Mouse (Mus musculus) ES-E14 (cell line): ENCODE measurements around the gene Marc1. TPM values are rescaled to one million over a fixed set of nuclear protein-coding genes. Genes with fewer than 3 reads are reported as not detected.

Experiments used
- DNase-seq: peaks from one replicate; pipeline ENCODE4 v3.0.0-alpha.2; 2013; ENCODE audit warnings: low read depth, low spot score
- H3K27ac ChIP-seq: 2 replicates; pipeline ENCODE4 v1.5.1; 2012; ENCODE audit warnings: low read depth, mild to moderate bottlenecking, low read length, moderate library complexity, mixed read lengths; ENCODE audit not compliant: poor library complexity, insufficient read depth, severe bottlenecking
- H3K36me3 ChIP-seq: 2 replicates; pipeline ENCODE4 v1.6.1; 2012; ENCODE audit warnings: mild to moderate bottlenecking, low read length, moderate library complexity, mixed read lengths; ENCODE audit not compliant: control insufficient read depth, poor library complexity, insufficient read depth, severe bottlenecking
- H3K4me1 ChIP-seq, 2 experiments: fragments of 150-350 bp in 1 of 2; sonication (generic) in 1 of 2; 2 replicates each; pipeline ENCODE4 v1.6.1; 2012; ENCODE audit warnings: low read length in 2 of 2, mild to moderate bottlenecking in 1 of 2, mixed read lengths in 1 of 2; ENCODE audit not compliant: control insufficient read depth in 2 of 2, insufficient read depth in 2 of 2, poor library complexity in 1 of 2
- H3K4me3 ChIP-seq, 2 experiments: fragments of 150-350 bp in 1 of 2; sonication (generic) in 1 of 2; 2 replicates each; pipeline ENCODE4 v1.5.1; 2012; ENCODE audit warnings: low read length in 2 of 2, low read depth in 1 of 2, mild to moderate bottlenecking in 1 of 2, mixed read lengths in 1 of 2; ENCODE audit not compliant: insufficient read depth in 1 of 2, poor library complexity in 1 of 2, severe bottlenecking in 1 of 2
- H3K9ac ChIP-seq: 2 replicates; pipeline ENCODE4 v1.6.1; 2012; ENCODE audit warnings: low read depth, mild to moderate bottlenecking, low read length, mixed read lengths; ENCODE audit not compliant: poor library complexity, insufficient read depth, severe bottlenecking
- H3K9me3 ChIP-seq: fragments of 150-350 bp; sonication (generic); 2 replicates; pipeline ENCODE4 v1.6.1; 2012; ENCODE audit warnings: low read depth, mild to moderate bottlenecking, low read length; ENCODE audit not compliant: control insufficient read depth, insufficient read depth
- CHD2 ChIP-seq: IDR thresholded peaks from 2 replicates; pipeline ENCODE4 v1.6.1; 2014; ENCODE audit warnings: mild to moderate bottlenecking, low read depth, low read length, inconsistent platforms
- HCFC1 ChIP-seq: IDR thresholded peaks from 2 replicates; pipeline ENCODE4 v1.6.1; 2012; ENCODE audit warnings: low read length, inconsistent platforms, borderline replicate concordance; ENCODE audit not compliant: insufficient read depth
- MAFK ChIP-seq: IDR thresholded peaks from 2 replicates; pipeline ENCODE4 v1.6.1; 2014; ENCODE audit warnings: mild to moderate bottlenecking, low read depth, low read length, inconsistent platforms; ENCODE audit not compliant: insufficient read depth
- ZC3H11A ChIP-seq: IDR thresholded peaks from 2 replicates; pipeline ENCODE4 v1.6.1; 2012; ENCODE audit warnings: low read depth, mild to moderate bottlenecking, inconsistent platforms, low read length, borderline replicate concordance
- ZNF384 ChIP-seq: IDR thresholded peaks from 2 replicates; pipeline ENCODE4 v1.6.1; 2012; ENCODE audit warnings: low read depth, low read length, inconsistent platforms
- in situ Hi-C, 2 experiments: fragments of 600-800 bp; cut with MboI; formaldehyde crosslinking; loops; one replicate each; pipeline ENCODE4 v1.15.1; 2025; ENCODE audit warnings: low sequenced_read_pairs in 2 of 2, inconsistent platforms in 1 of 2; ENCODE audit not compliant: unreplicated experiment in 2 of 2
- total RNA-seq: library from RNA; depleted of rRNA; stranded (reverse); fragments of 300-350 nt; gene quantifications from 2 replicates; pipeline ENCODE4 v1.2.3, GENCODE M21; 2012

The Marc1 gene
- total RNA-seq, 1 experiment = 0.18 TPM

GRCm38 (mm10) chr1:184837649-184838048 is 26.5 kb upstream of the Marc1 start:
- no peak for DNase-seq
- Histone ChIP-seq H3K4me3 (no peak overlapping the region), H3K9ac (no peak overlapping the region), H3K27ac (no peak overlapping the region), H3K9me3 (no peaks in the 10 kb centered on the region), H3K4me1 (peaks cover 0 to 9% of the 10 kb centered on the region in 2 experiments; a peak in 2 of 4 replicates), H3K36me3 (no peaks in the 10 kb centered on the region; the same call in 1 of the 2 replicates)
- TF ChIP-seq CHD2 (no peak), ZNF384 (no peak), MAFK (no peak), ZC3H11A (no peak), HCFC1 (no peak)
- in situ Hi-C loops = no loop called here

- H3K27ac ChIP-seq = no peak overlapping the region
Observed at GRCm38 (mm10) chr1:184836350-184836749, 25.2 kb upstream of the Marc1 start.

GRCm38 (mm10) chr1:184833499-184833898 is 22.4 kb upstream of the Marc1 start:
- Histone ChIP-seq H3K9me3 (no peaks in the 10 kb centered on the region), H3K4me1 (peaks cover 0 to 6% of the 10 kb centered on the region in 2 experiments; a peak in 2 of 4 replicates), H3K27ac (no peak overlapping the region), H3K4me3 (no peak overlapping the region), H3K9ac (no peak overlapping the region), H3K36me3 (peaks cover 2% of the 10 kb centered on the region; the same call in 1 of the 2 replicates)
- in situ Hi-C loops = no loop called here
- no peak for TF ChIP-seq MAFK
- TF ChIP-seq ZC3H11A = no peak
- TF ChIP-seq HCFC1 = no peak
- TF ChIP-seq CHD2 = no peak
- TF ChIP-seq ZNF384 = no peak
- DNase-seq = no peak

More at GRCm38 (mm10) chr1:184836350-184836749, 25.2 kb upstream of the Marc1 start:
- Histone ChIP-seq H3K4me1 (peaks cover 0 to 9% of the 10 kb centered on the region in 2 experiments; a peak in 2 of 4 replicates), H3K9me3 (no peaks in the 10 kb centered on the region), H3K4me3 (no peak overlapping the region), H3K36me3 (peaks cover 2% of the 10 kb centered on the region; the same call in 1 of the 2 replicates), H3K9ac (no peak overlapping the region)
- in situ Hi-C loops = no loop called here
- DNase-seq = peak; percentile 20
- TF ChIP-seq HCFC1 (no peak), CHD2 (no peak), ZC3H11A (no peak), ZNF384 (no peak), MAFK (no peak)

- Histone ChIP-seq H3K27ac (no peak overlapping the region), H3K9ac (no peak overlapping the region), H3K36me3 (peaks cover 2% of the 10 kb centered on the region; the same call in 1 of the 2 replicates), H3K4me3 (no peak overlapping the region), H3K4me1 (peaks cover 0 to 8% of the 10 kb centered on the region in 2 experiments; a peak in 2 of 4 replicates), H3K9me3 (no peaks in the 10 kb centered on the region)
- DNase-seq = peak; percentile 77
- no peak for TF ChIP-seq CHD2
- TF ChIP-seq HCFC1 = no peak
- TF ChIP-seq ZC3H11A = no peak
- TF ChIP-seq MAFK = no peak
- TF ChIP-seq ZNF384 = no peak
- in situ Hi-C loops = no loop called here
Observed at GRCm38 (mm10) chr1:184832211-184832610, 21.1 kb upstream of the Marc1 start.
